Mouse (Mus musculus) B cell, adult 2 months (primary cell): ENCODE data around the gene Med27.
A peak's percentile ranks its signal among the peaks of the same experiment; 100 is the strongest.

Experiments
- DNase-seq, 2 experiments: peaks; one replicate each; pipeline ENCODE4 v3.0.0; 2022

Med27 gene

GRCm38 (mm10) chr2:29437861-29438529 lies 91.4 kb downstream of the Med27 start:
- DNase-seq, result no peak

GRCm38 (mm10) chr2:29438530-29438862 lies 91.9 kb downstream of the Med27 start:
- DNase-seq, result no peak

GRCm38 (mm10) chr2:29438986-29439385 lies 92.4 kb downstream of the Med27 start:
- DNase-seq, result no peak

- DNase-seq, result no peak
These were observed 92.8 kb downstream of the Med27 start for GRCm38 (mm10) chr2:29439396-29439795.

GRCm38 (mm10) chr2:29439857-29440502 lies 93.4 kb downstream of the Med27 start:
- DNase-seq, result peak in 1 of 2 experiments; percentile 3

- DNase-seq, result no peak
These were observed 95.7 kb downstream of the Med27 start for GRCm38 (mm10) chr2:29442275-29442674.

- DNase-seq, result no peak
These were observed 97.1 kb downstream of the Med27 start for GRCm38 (mm10) chr2:29443626-29444217.

- DNase-seq, result no peak
These were observed 101.9 kb downstream of the Med27 start for GRCm38 (mm10) chr2:29448476-29449002.

GRCm38 (mm10) chr2:29451368-29451999 lies 104.9 kb downstream of the Med27 start:
- no peak for DNase-seq

GRCm38 (mm10) chr2:29453376-29453775 lies 106.8 kb downstream of the Med27 start:
- DNase-seq, result no peak

- DNase-seq, result no peak
These were observed 110.2 kb downstream of the Med27 start for GRCm38 (mm10) chr2:29456631-29457320.

- DNase-seq, result no peak
These were observed 111.1 kb downstream of the Med27 start for GRCm38 (mm10) chr2:29457677-29458076.

GRCm38 (mm10) chr2:29458346-29458950 lies 111.8 kb downstream of the Med27 start:
- no peak for DNase-seq

GRCm38 (mm10) chr2:29459648-29460047 lies 113.0 kb downstream of the Med27 start:
- DNase-seq, result no peak

GRCm38 (mm10) chr2:29461841-29462240 lies 115.2 kb downstream of the Med27 start:
- DNase-seq, result no peak

GRCm38 (mm10) chr2:29463039-29463585 lies 116.5 kb downstream of the Med27 start:
- no peak for DNase-seq

- no peak for DNase-seq
These were observed 118.4 kb downstream of the Med27 start for GRCm38 (mm10) chr2:29464851-29465648.

GRCm38 (mm10) chr2:29465649-29466137 lies 119.1 kb downstream of the Med27 start:
- no peak for DNase-seq

GRCm38 (mm10) chr2:29466396-29466795 lies 119.8 kb downstream of the Med27 start:
- DNase-seq, result no peak

GRCm38 (mm10) chr2:29468517-29468936 lies 121.9 kb downstream of the Med27 start:
- DNase-seq, result no peak

GRCm38 (mm10) chr2:29472952-29473437 lies 126.4 kb downstream of the Med27 start:
- no peak for DNase-seq
